Mouse (Mus musculus) embryonic facial prominence, embryonic 14.5 days (tissue): ENCODE measurements around the gene Dennd2a. TPM values are rescaled to one million over a fixed set of nuclear protein-coding genes. Genes with fewer than 3 reads are reported as not detected.

Experiments
- ATAC-seq: fragments of 200-750 bp; cut with Nextera tagmentation; 2 replicates; pipeline ENCODE4 v1.8.0; 2017; ENCODE audit warnings: low read depth, moderate number of reproducible peaks, moderate TSS enrichment
- DNase-seq: peaks from one replicate; pipeline ENCODE4 v3.0.0-alpha.2; 2015; ENCODE audit warnings: low spot score
- H3K27ac ChIP-seq: fragments of 300-500 bp; sonication (generic); replicated peaks from 2 replicates; pipeline ENCODE4 v1.5.1; 2014; ENCODE audit warnings: low read depth, mild to moderate bottlenecking, low read length, moderate library complexity
- H3K27me3 ChIP-seq: fragments of 300-500 bp; sonication (generic); replicated peaks from 2 replicates; pipeline ENCODE4 v1.6.1; 2014; ENCODE audit warnings: low read length; ENCODE audit not compliant: control insufficient read depth, insufficient read depth
- H3K36me3 ChIP-seq: fragments of 300-500 bp; sonication (generic); 2 replicates; pipeline ENCODE4 v1.6.1; 2014; ENCODE audit warnings: low read length, mixed read lengths; ENCODE audit not compliant: control insufficient read depth, insufficient read depth
- H3K4me1 ChIP-seq: fragments of 300-500 bp; sonication (generic); 2 replicates; pipeline ENCODE4 v1.6.1; 2014; ENCODE audit warnings: antibody characterized with exemption, low read length; ENCODE audit not compliant: control insufficient read depth, insufficient read depth
- H3K4me2 ChIP-seq: fragments of 300-500 bp; sonication (generic); 2 replicates; pipeline ENCODE4 v1.6.1; 2014; ENCODE audit warnings: low read depth, mild to moderate bottlenecking, low read length, moderate library complexity, mixed read lengths
- H3K4me3 ChIP-seq: fragments of 300-500 bp; sonication (generic); 2 replicates; pipeline ENCODE4 v1.5.1; 2014; ENCODE audit warnings: low read depth, mild to moderate bottlenecking, low read length
- H3K9ac ChIP-seq: fragments of 300-500 bp; sonication (generic); 2 replicates; pipeline ENCODE4 v1.6.1; 2014; ENCODE audit warnings: low read depth, mild to moderate bottlenecking, low read length, moderate library complexity, mixed read lengths
- H3K9me3 ChIP-seq: fragments of 300-500 bp; sonication (generic); 2 replicates; pipeline ENCODE4 v1.6.1; 2016; ENCODE audit warnings: low read length; ENCODE audit not compliant: control insufficient read depth
- WGBS: fragments of 180-500 bp; shearing (Covaris S2); extraction: QIAGEN DNeasy Blood & Tissue Kit; methylation state at CpG from one replicate; pipeline ENCODE4 v1.1.7; 2014; 5-methylcytosine and 5-hydroxymethylcytosine counted together
- polyA plus RNA-seq: library from polyadenylated mRNA; unstranded; fragments of >200 nt; fragmentation: Nextera tagmentation; extraction: Ambion mirVana; gene quantifications from 2 replicates; pipeline ENCODE4 v1.2.1, GENCODE M21; 2014

The Dennd2a gene
- polyA plus RNA-seq, 1 experiment from 2014 or later = 24.0 TPM

- DNase-seq (no peak), ATAC-seq (no peak)
- Histone ChIP-seq H3K27me3 (no peaks in the 10 kb centered on the region), H3K9me3 (no peaks in the 10 kb centered on the region), H3K4me1 (peaks cover 16% of the 10 kb centered on the region), H3K27ac (no peak overlapping the region), H3K4me2 (no peak overlapping the region), H3K9ac (no peak overlapping the region), H3K4me3 (no peak overlapping the region), H3K36me3 (no peaks in the 10 kb centered on the region)
- 71% methylated on average over 3 of the region's 3 CpGs for WGBS
Observed at GRCm38 (mm10) chr6:39570426-39570825, 12.8 kb upstream of the Dennd2a start.

GRCm38 (mm10) chr6:39567528-39567927, 9.9 kb upstream of the Dennd2a start:
- Histone ChIP-seq H3K4me1 (no peaks in the 10 kb centered on the region), H3K36me3 (no peaks in the 10 kb centered on the region), H3K27ac (no peak overlapping the region), H3K4me3 (no peak overlapping the region), H3K9ac (no peak overlapping the region), H3K27me3 (no peaks in the 10 kb centered on the region), H3K9me3 (no peaks in the 10 kb centered on the region), H3K4me2 (no peak overlapping the region)
- ATAC-seq (no peak), DNase-seq (peak; percentile 67)
- WGBS = 9% methylated on average over 5 of the region's 5 CpGs

- Histone ChIP-seq H3K27me3 (no peaks in the 10 kb centered on the region), H3K9me3 (no peaks in the 10 kb centered on the region), H3K4me3 (peak overlapping the region; percentile 12; the same call in 1 of the 2 replicates), H3K4me1 (peaks cover 10% of the 10 kb centered on the region), H3K9ac (no peak overlapping the region), H3K27ac (no peak overlapping the region), H3K36me3 (no peaks in the 10 kb centered on the region), H3K4me2 (peak overlapping the region; percentile 42)
- ATAC-seq (peak; percentile 51; the same call in 1 of the 2 replicates), DNase-seq (peak; percentile 91)
- 18% methylated on average over 23 of the region's 23 CpGs for WGBS
Observed at GRCm38 (mm10) chr6:39562166-39563015, 4.7 kb upstream of the Dennd2a start.

GRCm38 (mm10) chr6:39559276-39559939, 1.7 kb upstream of the Dennd2a start:
- DNase-seq = peak; percentile 25
- no peak for ATAC-seq
- H3K4me1 ChIP-seq = peaks cover 23% of the 10 kb centered on the region
- H3K4me3 ChIP-seq = no peak overlapping the region
- H3K9ac ChIP-seq = no peak overlapping the region
- no peak overlapping the region for H3K27ac ChIP-seq
- H3K4me2 ChIP-seq = no peak overlapping the region
- no peaks in the 10 kb centered on the region for H3K9me3 ChIP-seq
- H3K27me3 ChIP-seq = no peaks in the 10 kb centered on the region
- H3K36me3 ChIP-seq = no peaks in the 10 kb centered on the region
- 47% methylated on average over 6 of the region's 6 CpGs for whole genome bisulfite sequencing

GRCm38 (mm10) chr6:39556900-39557659, 587 bp downstream of the Dennd2a start:
- DNase-seq = peak; percentile 55
- ATAC-seq = peak; percentile 73
- under 1% methylated on average over 21 of the region's 54 CpGs for WGBS
- Histone ChIP-seq H3K4me3 (peak overlapping the region; percentile 89), H3K9ac (peak overlapping the region; percentile 96), H3K27ac (peak overlapping the region; percentile 94), H3K4me1 (peaks cover 23% of the 10 kb centered on the region), H3K9me3 (no peaks in the 10 kb centered on the region), H3K4me2 (peak overlapping the region; percentile 67), H3K27me3 (no peaks in the 10 kb centered on the region), H3K36me3 (no peaks in the 10 kb centered on the region)

GRCm38 (mm10) chr6:39555648-39555945, 2.1 kb downstream of the Dennd2a start:
- H3K4me1 ChIP-seq = peaks cover 23% of the 10 kb centered on the region

GRCm38 (mm10) chr6:39554888-39555647, 2.6 kb downstream of the Dennd2a start:
- no peaks in the 10 kb centered on the region for H3K27me3 ChIP-seq
- no peak overlapping the region for H3K9ac ChIP-seq

More at GRCm38 (mm10) chr6:39555648-39555945, 2.1 kb downstream of the Dennd2a start:
- Histone ChIP-seq H3K27ac (no peak overlapping the region), H3K4me2 (peak overlapping the region; percentile 67), H3K27me3 (no peaks in the 10 kb centered on the region), H3K36me3 (no peaks in the 10 kb centered on the region), H3K4me3 (peak overlapping the region; percentile 89; the same call in 1 of the 2 replicates), H3K9ac (no peak overlapping the region), H3K9me3 (no peaks in the 10 kb centered on the region)
- DNase-seq = no peak
- WGBS = 74% methylated on average over 2 of the region's 2 CpGs
- no peak for ATAC-seq

More at GRCm38 (mm10) chr6:39554888-39555647, 2.6 kb downstream of the Dennd2a start:
- 65% methylated on average over 11 of the region's 12 CpGs for WGBS
- Histone ChIP-seq H3K9me3 (no peaks in the 10 kb centered on the region), H3K27ac (no peak overlapping the region), H3K36me3 (no peaks in the 10 kb centered on the region), H3K4me1 (peaks cover 23% of the 10 kb centered on the region), H3K4me2 (peak overlapping the region; percentile 67), H3K4me3 (peak overlapping the region; percentile 89; the same call in 1 of the 2 replicates)
- ATAC-seq = no peak
- DNase-seq = no peak
